Mouse (Mus musculus): ENCODE data around the gene Gm10142.
"Not testable (repeated sequence)": the region's sequence is repeated elsewhere in the genome, so short reads cannot be mapped to it uniquely, and the experiment has no call there.

Gm10142 gene

GRCm38 (mm10) chr10:77728280-77728679 lies 12.7 kb downstream of the Gm10142 start:
- in situ Hi-C loops (cut with MboI; ENCODE audit: low pct_unique_long_range_greater_than_20kb in 1 of 2, low sequenced_read_pairs in 2 of 2, unreplicated experiment in 1 of 2): loop anchor here in 1 of 2 experiments (25.0 kb wide), 1 partner anchor 641 kb away; no protein-coding TSS in a partner anchor

DNA sequence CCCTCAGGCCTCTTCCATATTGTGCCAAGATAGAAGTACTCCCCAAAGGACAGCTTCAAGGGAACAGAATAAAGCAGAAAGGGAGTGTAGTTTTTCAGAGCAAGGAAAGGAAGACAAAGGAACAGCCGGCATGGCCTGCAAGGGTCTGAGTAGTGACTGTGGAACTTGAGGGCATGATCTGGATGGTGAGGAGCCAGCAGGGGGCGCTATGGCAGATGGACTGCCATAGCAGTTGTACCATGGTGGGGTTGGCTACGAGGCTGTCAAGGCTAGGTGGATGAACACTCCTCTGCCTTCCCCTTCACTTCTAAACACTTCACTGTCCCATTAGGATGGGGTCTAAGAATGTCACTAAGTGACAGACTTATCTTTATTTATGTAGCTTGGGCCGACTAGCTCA lies 13.6 kb downstream of the Gm10142 start:
- in situ Hi-C loops (cut with MboI; ENCODE audit: low pct_unique_long_range_greater_than_20kb in 1 of 2, low sequenced_read_pairs in 2 of 2, unreplicated experiment in 1 of 2): loop anchor here in 1 of 2 experiments (25.0 kb wide), 1 partner anchor 642 kb away; no protein-coding TSS in a partner anchor

- in situ Hi-C loops (cut with MboI; ENCODE audit: low pct_unique_long_range_greater_than_20kb in 1 of 2, low sequenced_read_pairs in 2 of 2, unreplicated experiment in 1 of 2): loop anchor here in 1 of 2 experiments (25.0 kb wide), 1 partner anchor 649 kb away; no protein-coding TSS in a partner anchor
These were observed 20.3 kb downstream of the Gm10142 start for GRCm38 (mm10) chr10:77735928-77736327.

DNA sequence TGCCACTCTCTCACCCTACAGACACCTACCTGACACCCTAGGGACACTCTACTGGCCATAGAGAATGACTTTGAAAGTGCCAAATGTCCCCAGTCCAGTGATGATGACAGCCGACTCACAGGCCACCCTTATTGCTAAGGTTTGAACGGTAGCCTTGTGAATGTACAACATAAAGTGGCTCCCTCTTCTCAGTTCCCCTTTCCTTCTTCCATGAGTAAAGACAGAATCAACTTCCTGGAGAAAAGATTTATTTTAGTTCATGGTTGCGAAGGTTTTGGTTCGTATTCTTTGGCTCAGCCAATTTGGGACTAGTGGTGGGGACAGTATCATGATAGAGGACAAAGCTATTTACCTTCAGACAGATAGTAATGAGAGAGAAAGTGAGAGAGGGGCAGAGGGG lies 23.3 kb downstream of the Gm10142 start:
- in situ Hi-C loops (cut with MboI; ENCODE audit: low pct_unique_long_range_greater_than_20kb in 1 of 2, low sequenced_read_pairs in 2 of 2, unreplicated experiment in 1 of 2): loop anchor here in 1 of 2 experiments (25.0 kb wide), 1 partner anchor 652 kb away; no protein-coding TSS in a partner anchor

- in situ Hi-C loops (cut with MboI; ENCODE audit: low pct_unique_long_range_greater_than_20kb in 1 of 2, low sequenced_read_pairs in 2 of 2, unreplicated experiment in 1 of 2): loop anchor here in 1 of 2 experiments (25.0 kb wide), 1 partner anchor 655 kb away; no protein-coding TSS in a partner anchor
These were observed 26.5 kb downstream of the Gm10142 start, which contains the start of gene Gm18596 for GRCm38 (mm10) chr10:77741924-77742688. Gm18596 (minus strand) TSS chr10:77742638.

DNA sequence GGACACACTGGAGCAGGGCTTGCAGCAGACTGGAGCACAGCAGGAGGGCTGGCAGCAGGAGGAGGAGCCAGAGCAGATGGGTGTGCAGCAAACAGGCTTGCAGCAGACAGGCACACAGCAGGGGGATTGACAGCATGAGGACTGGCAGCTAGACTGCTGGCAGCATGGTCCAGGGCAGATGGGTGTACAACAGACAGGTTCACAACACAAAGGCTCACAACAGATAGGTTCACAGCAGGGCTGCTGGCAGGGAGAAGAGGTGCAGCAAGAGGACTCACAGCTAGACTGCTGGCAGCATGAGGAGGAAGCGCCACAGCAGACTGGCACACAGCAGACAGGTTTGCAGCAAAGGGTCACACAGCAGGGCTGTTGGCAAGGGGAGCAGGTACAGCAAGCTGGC lies 35.1 kb downstream of the Gm10142 start:
- in situ Hi-C loops (cut with MboI; ENCODE audit: low pct_unique_long_range_greater_than_20kb in 1 of 2, low sequenced_read_pairs in 2 of 2, unreplicated experiment in 1 of 2): not testable (repeated sequence)

DNA sequence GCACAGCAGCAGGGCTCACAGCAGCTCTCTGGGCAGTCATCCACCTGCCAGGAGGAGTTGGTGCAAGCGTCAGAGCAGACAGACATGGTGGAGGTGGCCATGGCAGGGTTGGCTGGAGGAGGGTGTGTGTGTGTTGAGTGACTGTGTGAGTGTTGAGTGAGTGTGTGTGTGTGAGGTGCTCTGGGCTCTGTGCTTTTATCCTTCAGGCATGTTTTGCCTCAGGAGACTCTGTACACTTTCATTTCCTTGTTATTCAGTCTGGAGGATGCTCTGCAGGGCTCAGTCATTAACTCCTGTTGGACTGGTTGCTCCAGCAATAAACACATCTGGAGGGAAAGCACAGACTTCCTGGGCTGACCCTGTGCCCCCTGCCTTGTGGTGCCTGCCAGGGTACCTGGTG lies 35.6 kb downstream of the Gm10142 start, which contains the start of gene Gm9736:
Gene Gm9736 (minus strand): TSS at position 101 of the 400 bp plus-strand sequence.
- in situ Hi-C loops (cut with MboI; ENCODE audit: low pct_unique_long_range_greater_than_20kb in 1 of 2, low sequenced_read_pairs in 2 of 2, unreplicated experiment in 1 of 2): not testable (repeated sequence)

DNA sequence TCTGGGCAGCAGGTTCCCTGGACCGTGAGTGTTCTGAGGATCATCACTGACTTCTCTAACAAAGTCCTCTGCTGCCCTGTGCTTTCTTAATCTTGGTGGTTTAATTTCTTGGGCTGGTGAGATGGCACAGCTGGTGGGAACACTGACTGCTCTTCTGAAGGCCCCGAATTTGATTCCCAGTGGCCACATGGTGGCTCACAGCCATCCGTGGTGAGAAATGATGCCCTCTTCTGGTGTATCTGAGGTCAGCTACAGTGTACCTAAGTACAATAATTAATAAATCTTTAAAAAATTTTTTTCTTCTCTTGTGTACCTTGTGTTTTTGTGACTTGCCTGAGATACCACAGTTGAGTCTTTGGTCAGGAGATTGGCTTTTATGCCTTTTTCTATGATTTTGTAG lies 36.7 kb downstream of the Gm10142 start:
- in situ Hi-C loops (cut with MboI; ENCODE audit: low pct_unique_long_range_greater_than_20kb in 1 of 2, low sequenced_read_pairs in 2 of 2, unreplicated experiment in 1 of 2): not testable (repeated sequence)

DNA sequence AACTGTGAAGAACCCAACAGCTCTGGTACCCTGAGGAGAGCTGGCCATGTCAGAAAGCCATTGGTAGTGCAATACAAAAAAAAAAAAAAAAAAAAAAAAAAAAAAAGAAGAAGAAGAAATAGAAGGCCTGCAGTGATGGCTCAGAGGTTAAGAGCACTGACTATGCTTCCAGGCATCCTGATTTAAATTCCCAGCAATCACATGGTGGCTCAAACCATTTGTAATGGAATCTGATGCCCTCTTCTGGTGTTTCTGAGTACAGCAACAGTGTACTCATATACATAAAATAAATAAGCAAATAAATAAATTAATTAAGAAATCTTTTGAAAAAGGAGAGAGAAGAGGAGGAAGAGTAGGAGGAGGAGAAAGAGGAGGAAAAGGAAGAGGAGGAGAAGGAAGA lies 37.8 kb downstream of the Gm10142 start:
- in situ Hi-C loops (cut with MboI; ENCODE audit: low pct_unique_long_range_greater_than_20kb in 1 of 2, low sequenced_read_pairs in 2 of 2, unreplicated experiment in 1 of 2): no loop called here

DNA sequence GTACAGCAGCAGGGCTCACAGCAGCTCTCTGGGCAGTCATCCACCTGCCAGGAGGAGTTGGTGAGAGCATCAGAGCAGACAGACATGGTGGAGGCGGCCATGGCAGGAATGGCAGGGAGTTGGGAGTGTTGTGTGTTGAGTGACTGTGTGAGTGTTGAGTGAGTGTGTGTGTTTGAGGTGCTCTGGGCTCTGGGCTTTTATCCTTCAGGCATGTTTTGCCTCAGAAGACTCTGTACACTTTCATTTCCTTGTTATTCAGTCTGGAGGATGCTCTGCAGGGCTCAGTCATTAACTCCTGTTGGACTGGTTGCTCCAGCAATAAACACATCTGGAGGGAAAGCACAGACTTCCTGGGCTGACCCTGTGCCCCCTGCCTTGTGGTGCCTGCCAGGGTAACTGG lies 44.0 kb downstream of the Gm10142 start, which contains the start of gene Gm3233:
Gene Gm3233 (minus strand): TSS at position 101 of the 400 bp plus-strand sequence.
- in situ Hi-C loops (cut with MboI; ENCODE audit: low pct_unique_long_range_greater_than_20kb in 1 of 2, low sequenced_read_pairs in 2 of 2, unreplicated experiment in 1 of 2): not testable (repeated sequence)
